Mouse (Mus musculus): Measurements from ENCODE around the gene Slc5a10.

Gene Slc5a10

DNA sequence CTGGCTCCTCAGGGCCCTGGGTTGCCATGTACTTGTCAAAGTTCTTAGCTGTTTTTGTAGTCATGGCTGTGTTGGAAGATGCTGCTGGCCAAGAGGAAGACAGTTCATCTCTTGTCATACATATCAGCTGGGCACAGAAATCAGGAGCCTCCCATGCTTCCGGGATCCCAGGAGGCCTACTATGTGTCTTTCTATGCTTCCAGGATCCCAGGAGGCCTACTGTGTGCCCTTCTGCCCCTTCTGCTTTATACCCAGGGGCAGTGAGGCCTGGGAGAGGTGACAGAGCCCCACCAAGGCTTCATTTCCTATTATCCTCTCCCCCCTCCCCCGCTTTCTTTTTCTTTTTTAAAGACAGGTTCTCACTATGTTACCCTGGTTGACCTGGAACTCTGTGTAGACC, 15.0 kb downstream of the Slc5a10 start:
- no peak for DNase-seq (ENCODE audit: low spot score)

DNA sequence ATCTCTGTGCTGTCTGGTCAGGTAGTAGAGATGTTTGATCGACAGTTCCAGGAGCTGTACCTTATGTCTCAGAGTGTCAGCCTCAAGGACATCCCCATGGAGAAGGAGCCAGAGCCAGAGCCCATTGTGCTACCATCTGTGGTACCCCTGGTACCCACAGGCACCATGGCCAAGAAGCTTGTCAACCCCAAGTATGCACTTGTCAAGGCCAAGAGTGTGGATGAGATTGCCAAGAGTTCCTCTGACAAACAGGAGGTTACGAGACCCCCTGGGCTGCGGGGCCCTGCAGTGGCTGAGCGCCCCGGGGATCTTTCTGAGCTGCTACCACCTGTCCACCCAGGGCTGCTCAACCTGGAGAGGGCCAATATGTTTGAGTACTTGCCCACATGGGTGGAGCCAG, 18.1 kb downstream of the Slc5a10 start:
- no peak for DNase-seq (ENCODE audit: low spot score)

DNA sequence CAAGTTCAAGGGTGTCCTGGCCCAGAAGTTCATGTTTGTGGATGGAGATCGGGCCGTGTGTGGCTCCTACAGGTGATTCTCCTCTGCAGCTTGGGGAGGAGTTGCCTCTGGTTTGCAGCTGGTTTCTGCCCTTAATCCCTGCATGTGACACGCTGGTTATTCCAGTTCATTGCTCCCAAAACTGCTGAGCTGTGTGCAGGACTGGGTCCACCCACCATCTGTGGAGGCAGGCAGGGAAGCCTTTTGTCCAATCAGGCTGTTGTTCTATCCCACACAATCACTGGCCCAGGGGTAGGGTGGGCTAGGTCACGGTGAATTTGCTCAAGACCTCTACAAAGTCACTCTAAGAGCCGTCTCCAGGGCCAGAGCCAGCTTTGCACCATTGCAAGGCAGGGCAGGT, 18.9 kb downstream of the Slc5a10 start:
- no peak for DNase-seq (ENCODE audit: low spot score)

DNA sequence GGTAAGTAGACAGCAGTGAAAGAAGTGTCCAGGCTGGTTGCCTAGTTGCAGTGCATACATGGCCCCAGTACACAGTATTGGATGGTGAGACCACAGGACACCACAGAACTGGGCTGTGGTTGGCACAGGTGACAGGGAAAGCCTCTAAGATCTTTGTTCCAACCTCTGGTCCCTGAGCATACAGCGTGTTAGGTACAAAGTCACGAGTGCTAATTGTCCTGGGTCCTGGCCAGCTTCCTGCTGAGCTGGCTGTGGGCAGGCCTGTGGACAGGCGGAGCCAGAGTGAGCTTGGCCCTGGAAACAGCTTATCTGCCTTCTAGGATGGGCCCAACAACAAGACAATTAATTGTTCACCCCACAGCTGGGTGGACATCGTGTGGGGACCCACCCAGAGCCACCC, 20.7 kb downstream of the Slc5a10 start:
- no peak for DNase-seq (ENCODE audit: low spot score)

DNA sequence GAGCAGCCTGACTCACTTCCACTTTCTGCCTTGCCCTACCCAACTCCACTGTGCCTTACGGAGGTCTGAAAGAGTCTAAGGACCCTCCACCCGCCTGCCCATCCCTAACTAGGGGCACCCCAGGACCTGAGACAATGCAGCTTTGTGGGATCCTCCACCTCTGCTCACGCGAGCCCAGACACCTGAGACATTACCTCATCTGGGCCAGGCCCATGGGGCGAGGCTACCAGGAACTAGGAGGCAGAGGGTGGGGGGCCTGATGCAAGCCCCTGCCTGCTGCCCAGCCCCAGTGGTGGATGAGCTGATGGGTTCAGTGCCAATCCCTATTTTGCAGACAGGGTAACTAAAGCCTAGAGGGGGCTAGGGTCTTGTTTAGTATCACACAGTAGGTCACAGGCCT, 21.2 kb downstream of the Slc5a10 start:
- DNase-seq (ENCODE audit: low spot score) = no peak

DNA sequence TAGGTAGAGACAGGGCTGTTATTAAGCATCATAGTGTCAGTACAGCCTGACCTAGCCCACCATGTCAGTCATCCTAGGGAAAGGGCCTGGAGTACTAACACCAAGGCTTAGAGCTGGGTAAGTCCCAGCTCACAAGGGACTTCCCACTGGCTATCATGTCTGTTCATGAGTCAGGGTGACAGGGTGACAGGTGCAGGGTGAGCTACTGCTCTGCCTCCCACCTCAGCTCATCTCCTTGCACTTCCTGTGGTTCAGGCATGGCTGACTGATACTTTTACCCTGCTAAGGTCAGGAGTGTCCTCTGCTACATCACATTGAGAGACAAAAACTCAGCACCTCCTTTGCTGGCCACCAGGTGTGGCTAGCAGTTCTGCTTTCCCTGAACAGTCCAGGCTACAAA, 21.8 kb downstream of the Slc5a10 start:
- DNase-seq (ENCODE audit: low spot score) = no peak

DNA sequence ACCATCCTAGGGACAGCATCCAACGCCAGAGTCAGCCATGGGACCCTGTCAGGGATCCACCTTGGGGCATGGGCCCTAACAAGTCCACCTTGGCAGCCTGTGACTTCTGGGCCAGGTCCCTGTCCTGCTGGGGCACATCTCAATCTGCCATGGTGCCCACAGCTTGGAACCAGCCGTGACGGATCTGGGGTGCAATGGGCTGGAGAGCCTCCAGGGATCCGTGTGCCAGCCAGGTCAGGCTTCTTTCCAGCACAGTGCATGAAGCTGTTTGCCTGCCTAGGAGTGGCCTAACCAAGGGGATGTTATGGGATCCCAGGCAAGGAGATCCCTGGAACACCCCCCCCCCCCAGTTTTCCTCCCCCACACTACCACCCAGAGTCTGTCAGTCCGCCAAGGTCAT, 27.6 kb downstream of the Slc5a10 start:
- DNase-seq (ENCODE audit: low spot score) = no peak

DNA sequence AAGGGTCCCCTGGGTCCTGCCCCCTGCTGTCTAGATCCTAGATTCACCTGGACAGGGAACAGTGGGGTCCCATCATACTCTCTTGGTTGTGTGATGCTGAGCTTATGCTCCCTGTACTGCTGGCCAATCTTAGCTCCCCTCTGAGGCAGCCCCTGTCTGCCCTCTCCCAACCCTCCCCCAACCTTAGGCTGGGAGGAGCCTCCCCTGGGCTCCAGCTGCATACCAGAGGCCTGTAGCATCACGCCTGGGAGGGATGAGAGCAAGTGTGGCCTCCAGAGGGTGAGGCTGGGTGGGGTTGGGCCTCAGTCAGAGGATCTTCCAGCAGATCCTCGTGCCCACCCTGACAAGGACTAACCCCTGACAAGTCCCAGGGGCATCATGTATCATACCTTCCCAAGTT, 33.0 kb downstream of the Slc5a10 start:
- no peak for DNase-seq (ENCODE audit: low spot score)

DNA sequence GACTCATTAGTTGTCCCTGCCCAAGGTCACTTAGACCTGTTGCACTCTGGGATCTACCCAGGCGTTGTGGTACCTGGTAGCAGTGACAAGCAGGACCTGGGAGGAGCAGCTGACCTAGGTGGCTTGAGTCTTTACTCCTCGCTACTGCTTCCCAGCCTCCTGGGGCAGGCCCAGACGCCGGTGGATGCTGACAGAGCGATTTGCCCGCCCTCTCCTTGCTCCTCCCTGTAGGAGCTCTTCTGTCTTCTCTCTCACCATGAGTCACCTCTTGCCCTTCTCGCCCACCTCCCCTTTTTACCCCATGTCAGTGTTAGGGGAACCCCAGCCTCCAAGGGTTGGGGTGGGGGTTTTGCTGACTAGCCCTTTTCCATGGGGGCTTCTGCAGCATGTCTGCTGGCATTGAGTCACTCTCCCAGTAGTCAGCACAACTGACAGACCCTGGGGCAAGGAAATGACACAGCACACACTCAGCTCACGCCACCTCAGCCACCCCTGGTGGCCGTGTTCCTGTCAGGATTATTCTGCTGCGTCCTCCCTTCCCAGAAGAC, 33.6 kb downstream of the Slc5a10 start:
- no peak for DNase-seq (ENCODE audit: low spot score)

DNA sequence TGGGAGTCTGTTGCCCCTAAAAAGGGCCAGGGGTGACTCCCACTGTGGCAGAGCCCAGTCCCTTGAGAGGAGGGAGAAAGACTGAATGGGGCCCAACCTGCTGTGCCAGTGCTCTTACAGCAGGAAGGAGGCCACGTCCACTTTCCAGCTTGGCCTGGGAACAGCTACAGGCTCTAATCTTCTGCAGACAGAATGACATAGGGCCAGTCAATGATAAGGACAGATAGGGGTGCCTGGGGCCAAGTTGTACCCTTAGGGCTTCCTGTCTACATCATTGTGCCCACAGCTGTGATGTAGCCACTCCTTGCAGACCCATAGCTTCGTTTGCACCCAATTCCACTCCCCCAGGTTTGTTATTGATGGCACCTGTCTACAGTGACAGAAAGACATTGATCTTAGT, 34.5 kb downstream of the Slc5a10 start:
- no peak for DNase-seq (ENCODE audit: low spot score)

DNA sequence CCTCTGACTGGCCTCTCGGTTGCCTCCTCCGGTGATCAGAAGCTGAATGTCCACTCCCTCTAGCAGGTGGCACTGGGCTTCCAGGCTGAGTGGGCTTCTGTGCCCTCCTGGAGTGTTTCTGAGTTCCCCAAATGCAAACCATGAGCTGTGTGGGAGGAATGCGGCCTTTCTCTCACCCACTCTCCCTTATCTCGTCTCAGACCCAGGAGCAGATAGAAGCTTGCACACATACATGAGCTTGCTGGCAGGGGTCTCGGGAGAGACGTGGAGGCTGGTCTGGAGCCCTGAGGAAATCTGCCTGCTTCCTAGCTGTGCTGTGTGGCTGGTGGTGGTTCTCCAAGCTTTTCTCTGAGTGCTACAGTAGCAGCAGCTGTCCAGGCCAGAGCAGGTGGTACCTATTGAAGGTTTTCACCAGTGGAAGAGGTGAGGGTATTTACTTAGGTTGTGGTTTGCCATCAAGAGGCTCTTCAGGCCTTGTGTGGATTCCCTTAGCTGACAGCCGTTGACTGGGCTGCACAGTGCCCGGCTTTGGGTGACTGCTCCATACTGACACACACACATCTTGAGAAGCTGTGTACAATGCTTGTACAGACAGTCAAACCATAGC, 35.4 kb downstream of the Slc5a10 start:
- DNase-seq (ENCODE audit: low spot score) = no peak

DNA sequence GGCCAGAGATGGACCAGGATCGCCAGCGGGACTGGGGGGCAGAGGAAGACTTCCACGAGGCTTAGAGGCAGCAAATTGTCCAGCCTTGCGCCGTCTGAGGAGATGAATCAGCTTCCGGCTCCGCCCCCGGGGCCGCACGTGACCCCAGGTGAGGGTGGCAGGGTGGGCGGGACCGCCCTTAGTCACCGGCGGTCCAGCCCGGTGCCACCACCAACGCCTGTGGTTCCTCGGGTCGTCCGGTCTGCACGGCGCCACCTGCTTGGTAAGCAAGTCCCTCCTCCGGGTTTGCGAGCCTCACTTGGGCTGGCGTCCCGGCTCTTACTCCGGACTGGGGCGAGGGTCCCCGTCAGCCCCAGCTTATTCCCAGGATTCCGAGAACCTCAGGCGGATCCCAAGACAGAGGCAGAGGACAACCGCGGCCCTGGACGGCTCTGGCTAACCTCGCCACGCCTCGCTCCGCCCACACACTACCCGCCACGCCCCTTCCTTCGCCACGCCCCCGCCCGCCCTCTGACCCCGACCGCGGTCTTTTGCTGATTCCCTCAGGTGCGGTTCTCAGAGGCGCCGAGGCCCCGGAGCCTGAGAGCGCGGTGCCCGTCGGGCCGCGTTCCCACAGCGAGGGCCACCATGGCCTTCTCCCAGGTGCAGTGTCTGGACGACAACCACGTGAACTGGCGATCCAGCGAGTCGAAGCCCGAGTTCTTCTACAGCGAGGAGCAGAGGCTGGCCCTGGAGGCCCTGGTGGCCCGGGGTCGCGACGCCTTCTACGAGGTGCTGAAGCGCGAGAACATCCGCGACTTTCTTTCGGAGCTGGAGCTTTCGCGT, 36.5 kb downstream of the Slc5a10 start, which contains the start of gene Fam83g:
Gene Fam83g (plus strand): TSS at position 185 of the 825 bp plus-strand sequence.
- peak; percentile 54 for DNase-seq (ENCODE audit: low spot score)

DNA sequence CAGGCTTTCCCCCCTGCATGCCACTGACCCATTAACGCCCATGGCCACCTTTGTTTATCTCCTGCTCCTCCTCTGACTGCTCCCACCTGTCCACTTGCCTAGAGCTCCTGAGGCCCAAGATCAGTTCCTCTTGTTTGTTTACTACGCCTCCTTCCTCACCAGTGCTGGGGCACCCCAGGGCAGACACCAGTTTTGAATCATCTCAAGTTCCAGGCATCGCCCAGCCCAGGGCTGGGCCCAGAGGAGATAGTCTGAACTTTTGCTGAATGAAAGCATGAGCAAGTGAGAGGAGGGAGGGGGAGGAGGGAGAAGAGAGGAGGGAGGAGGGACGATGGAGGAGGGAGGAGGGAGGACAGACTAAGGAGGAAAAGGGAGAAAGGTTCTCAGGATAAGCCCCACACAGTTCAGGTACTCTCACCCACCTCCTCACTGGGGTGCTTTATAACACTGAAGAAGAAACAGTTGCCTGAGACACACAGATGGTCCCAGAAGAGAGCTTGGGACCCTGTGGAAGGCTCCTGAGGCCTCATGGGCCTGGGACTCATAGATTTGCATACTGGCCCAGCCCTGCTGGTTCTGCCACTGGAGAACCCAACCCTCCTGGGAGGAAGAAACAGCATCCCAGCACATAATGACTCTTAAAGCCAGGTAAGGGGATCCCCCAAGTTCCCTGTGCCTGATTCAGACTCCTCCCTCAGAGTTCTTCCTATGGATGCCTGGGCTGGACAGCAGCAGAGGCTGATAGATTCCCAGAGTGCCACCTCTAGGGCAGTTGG, 41.3 kb downstream of the Slc5a10 start:
- DNase-seq (ENCODE audit: low spot score) = no peak

DNA sequence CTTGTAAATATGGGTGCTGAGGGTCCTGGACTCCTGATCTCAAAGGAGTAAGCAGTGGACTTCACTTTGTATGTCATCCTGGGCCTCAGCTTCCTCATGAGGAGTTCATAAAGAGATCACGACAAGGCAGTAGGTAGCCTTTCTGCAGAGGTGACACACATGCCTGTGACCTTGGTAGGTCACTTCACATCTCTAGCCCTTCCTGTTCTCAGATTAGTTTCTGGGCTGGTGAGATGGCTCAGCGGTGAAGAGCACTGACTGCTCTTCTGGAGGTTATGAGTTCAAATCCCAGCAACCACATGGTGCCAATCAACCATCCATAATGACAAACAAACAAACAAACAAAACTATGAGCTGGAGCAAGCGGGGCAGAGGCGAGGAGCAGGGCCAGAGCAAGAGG, 42.9 kb downstream of the Slc5a10 start:
- DNase-seq (ENCODE audit: low spot score) = no peak

DNA sequence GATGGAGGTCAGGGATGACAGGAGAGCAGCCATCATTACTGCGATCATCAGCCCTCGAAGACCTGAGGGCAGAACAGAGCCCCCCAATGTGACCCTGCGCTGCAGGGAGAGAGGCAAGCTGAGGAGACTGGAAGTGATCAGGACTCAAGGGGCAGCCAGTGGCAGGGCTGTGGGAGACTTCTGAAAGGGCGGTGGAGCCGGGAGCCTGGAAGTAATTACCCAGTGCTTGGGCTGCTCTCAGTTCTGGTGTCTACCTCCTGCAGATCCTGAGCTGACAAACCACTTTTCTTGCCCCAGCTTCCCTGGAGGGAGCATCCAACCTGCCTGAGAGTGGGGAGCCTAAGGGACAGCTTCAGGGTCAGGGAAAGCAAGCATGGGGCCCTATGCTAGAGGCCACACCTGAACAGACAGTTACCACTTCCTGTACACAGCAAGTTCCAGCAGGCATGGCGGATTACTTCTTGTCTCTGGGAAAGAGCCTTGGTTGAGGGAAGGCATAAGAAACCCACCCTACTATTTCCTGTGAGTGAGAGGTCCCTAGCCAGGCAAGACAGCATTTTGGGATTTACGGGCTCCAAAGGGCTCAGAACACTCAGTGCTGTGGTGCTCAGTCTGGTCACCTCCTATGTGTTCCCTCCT, 44.3 kb downstream of the Slc5a10 start:
- no peak for DNase-seq (ENCODE audit: low spot score)

DNA sequence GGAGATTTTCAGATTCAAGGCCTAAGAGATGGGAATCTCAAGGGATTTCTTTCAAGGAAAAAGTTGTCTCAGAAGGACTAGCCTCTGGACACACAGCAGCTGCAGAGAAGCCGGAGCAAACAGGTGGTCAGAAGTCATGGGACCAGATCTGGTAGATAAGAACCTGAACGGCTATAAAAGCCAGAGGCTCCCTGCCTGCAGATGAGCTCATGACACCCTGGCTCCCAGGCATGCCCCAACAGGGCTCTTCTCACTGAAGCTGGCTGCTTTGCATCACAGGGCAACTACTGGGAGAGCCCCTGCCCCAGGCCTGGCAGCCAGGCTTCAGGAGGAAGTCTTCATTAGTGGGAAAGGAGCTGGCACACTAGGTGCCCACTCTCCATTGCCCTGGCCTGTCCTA, 45.3 kb downstream of the Slc5a10 start:
- DNase-seq (ENCODE audit: low spot score) = no peak

DNA sequence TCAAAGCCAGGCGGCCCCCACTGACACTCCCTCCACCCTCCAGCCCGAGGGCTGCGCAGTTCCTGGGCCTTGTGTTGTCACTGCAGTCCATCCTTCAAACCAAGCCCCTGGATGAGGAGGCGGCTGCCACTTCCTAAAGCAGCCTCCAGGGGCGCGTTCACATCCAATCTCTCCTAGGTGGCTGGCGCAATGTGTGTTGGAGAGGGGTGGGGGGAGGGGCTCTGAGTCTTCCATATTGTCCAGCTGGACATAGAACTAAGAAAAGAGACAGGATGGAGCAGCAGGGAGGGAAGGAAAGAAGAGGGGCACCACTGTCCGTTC, 45.8 kb downstream of the Slc5a10 start:
- DNase-seq (ENCODE audit: low spot score) = no peak

DNA sequence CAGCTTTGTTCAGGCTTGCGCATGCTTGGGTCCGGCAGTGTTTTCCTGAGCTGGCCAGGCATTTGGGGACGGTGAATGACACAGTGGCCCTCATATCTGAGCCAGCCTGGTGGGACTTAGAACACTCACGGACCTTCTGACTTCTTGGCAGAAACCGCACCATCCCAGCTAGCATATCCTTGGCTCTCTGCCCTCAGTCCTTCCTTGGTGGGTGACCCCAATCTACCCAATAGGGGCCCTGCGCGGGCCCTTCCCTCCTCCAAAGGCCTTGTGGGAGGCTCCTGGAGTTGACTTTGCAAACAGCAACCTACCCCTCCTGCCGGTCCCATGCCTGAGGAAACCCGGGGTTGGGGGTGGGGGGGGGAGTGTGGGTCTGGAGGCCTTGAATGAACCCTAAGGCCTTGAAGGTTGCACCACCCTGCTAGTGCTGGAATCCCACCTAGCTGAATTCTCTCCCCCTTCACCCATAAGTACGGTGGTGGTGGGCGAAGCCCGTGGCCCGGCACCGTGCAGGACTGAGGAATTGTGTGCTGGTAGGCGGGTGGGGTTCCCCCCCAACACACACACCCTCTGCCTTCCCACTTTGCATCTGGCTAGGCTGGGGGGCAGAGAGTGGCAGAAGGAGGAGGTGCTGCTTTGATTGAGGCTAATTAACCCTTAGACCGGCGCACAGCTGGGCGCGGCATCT, 46.3 kb downstream of the Slc5a10 start:
- DNase-seq (ENCODE audit: low spot score) = no peak

DNA sequence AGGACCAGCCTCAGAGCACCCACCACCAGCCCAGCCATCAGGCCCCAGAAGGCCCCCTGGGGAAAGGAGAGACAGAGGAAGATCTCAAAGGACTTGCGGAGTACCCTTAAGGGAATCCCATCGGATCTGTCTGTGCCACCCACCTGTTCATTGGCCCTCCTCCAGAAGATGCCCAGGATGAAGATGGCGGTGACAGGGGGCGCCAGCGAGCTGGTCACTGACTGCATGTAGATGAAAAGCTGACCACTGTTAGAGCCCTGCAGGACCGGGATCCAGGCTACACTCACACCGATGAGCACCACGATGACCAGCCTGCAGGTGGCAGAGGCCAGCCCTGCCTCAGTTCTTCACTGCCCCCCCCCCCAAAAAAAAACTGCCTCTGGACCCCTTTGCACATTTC, 46.9 kb downstream of the Slc5a10 start:
- DNase-seq (ENCODE audit: low spot score) = no peak

DNA sequence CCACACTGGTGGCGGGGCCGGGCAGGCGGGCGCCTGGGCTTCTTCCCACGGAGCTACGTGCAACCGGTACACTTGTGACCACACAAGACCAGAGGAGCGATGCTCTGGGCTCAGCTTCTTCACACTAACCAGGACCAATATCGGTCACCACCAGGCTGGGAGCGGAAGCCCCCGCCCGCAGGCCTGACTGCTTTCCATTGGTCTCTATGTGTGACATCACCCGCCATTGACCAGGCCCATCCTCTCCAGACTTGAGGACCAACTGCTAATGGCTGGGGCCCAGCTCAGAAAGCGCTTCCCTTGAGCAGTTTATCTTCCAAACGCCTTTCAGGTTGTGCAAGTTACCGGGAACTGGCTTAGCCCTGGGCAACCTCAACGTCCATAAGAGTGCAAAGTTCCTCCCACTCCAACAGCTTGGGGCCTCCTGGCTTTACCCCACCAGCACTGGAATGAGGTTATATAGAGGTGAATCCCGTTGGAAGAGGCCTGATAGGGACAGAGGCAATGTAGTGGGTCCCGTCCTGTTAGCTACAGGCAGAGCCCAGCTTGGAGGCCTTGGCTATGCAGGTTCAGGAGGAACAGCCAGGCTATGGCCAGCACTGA, 48.7 kb downstream of the Slc5a10 start:
- DNase-seq (ENCODE audit: low spot score) = no peak

All from T-cell, adult 2 months (primary cell).